Comparison of ENCODE assay signal across 24 mouse cellular contexts in the genomic region with DNA sequence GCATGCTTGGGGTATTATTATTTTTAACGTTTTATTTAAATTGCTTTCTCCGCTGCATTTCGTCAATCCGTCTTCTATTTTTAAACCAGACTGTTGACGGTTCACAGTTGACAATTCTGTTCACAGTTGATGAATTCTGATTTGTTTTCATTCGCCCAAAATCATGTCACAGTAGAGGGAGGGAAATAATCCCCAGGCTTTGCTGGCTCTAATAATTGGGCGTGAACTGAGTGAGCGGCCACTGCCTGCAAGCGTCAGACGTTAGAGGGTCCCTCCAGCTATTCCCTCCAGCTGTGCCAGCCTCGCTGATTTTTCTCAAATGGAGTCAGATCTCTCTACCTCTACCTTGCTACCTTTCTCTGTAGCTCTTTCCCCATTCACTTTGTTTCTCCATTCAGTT.
DNase-seq lines count a peak whose midpoint lies in the region; ATAC-seq and TF ChIP-seq lines count a peak whose summit lies in the region.
"Had no signal": no experiment of that assay in that cellular context is flagged by ENCODE, and none has a peak within 500 bp of the region (broad histone marks: within the 10 kb centered on the region; RNA-seq: fewer than 3 reads in every experiment).

No protein-coding gene starts in this region.

- no peaks in the 10 kb centered on the region for H3K27me3 ChIP-seq in forebrain, postnatal 0 days (ENCODE audit: insufficient read depth, low read length)
- H3K27me3 ChIP-seq in forebrain, embryonic 10.5 days (ENCODE audit: poor library complexity, severe bottlenecking) = 0 out of 2 replicates have a peak, but pooled peaks cover 5% of the 10 kb centered on the region
- H3K27me3 ChIP-seq in midbrain, embryonic 14.5 days (ENCODE audit: control insufficient read depth, insufficient read depth, low read length) = no peaks in the 10 kb centered on the region
- H3K27me3 ChIP-seq in midbrain, embryonic 10.5 days (ENCODE audit: low read depth, poor library complexity, severe bottlenecking) = no peaks in the 10 kb centered on the region
- H3K27me3 ChIP-seq in midbrain, embryonic 15.5 days (replicated peaks) = no peaks in the 10 kb centered on the region
- no peaks in the 10 kb centered on the region for H3K27me3 ChIP-seq in neural tube, embryonic 15.5 days (replicated peaks)
- no peaks in the 10 kb centered on the region; the same call in none of the 2 replicates for H3K27me3 ChIP-seq in heart, embryonic 12.5 days (replicated peaks)
- H3K27me3 ChIP-seq: CH12.LX; embryonic facial prominence, embryonic 15.5 days; Patski had no signal

- DNase-seq in forebrain, postnatal 0 days = no peak
- DNase-seq in forebrain, embryonic 10.5 days (ENCODE audit: extremely low spot score, low spot score) = no peak
- peak; percentile 52 for DNase-seq in midbrain, embryonic 14.5 days
- no peak for DNase-seq in midbrain, embryonic 10.5 days (ENCODE audit: low spot score)
- DNase-seq: adrenal gland, postnatal 25 days; cerebellum, adult 11 months; cerebellum, adult 8-10 months; cerebellum, postnatal 14 days; embryo, embryonic 11 days; gastrocnemius, postnatal 10 days; heart, adult 18-20 months; heart, postnatal 14 days had no signal

- ATAC-seq in forebrain, postnatal 0 days = peak; percentile 34; the same call in 1 of the 2 replicates
- ATAC-seq in midbrain, embryonic 14.5 days (ENCODE audit: low FRiP score, low TSS enrichment) = no peak
- no peak for ATAC-seq in midbrain, embryonic 15.5 days (replicated peaks)
- no peak for ATAC-seq in neural tube, embryonic 15.5 days (ENCODE audit: low FRiP score)
- ATAC-seq in heart, embryonic 12.5 days (ENCODE audit: insufficient number of reproducible peaks, low FRiP score) = no peak
- ATAC-seq: activated CD4-positive, CD25-positive, alpha-beta regulatory T cell, adult 4 months; hindbrain, postnatal 0 days; Patski had no signal

- TF ChIP-seq CTCF in forebrain, postnatal 0 days (IDR thresholded peaks at IDR 0.05; ENCODE audit: low read depth) = no peak

- H3K9ac ChIP-seq in forebrain, postnatal 0 days = no peak overlapping the region; the same call in 1 of the 2 replicates
- no peak overlapping the region for H3K9ac ChIP-seq in midbrain, embryonic 14.5 days (replicated peaks; ENCODE audit: low read length)
- H3K9ac ChIP-seq in midbrain, embryonic 15.5 days = 0 out of 2 replicates have a peak overlapping the region, but pooled peaks have one; percentile 5
- no peak overlapping the region for H3K9ac ChIP-seq in neural tube, embryonic 15.5 days (replicated peaks)
- H3K9ac ChIP-seq in heart, embryonic 12.5 days = no peak overlapping the region
- H3K9ac ChIP-seq: embryonic facial prominence, embryonic 15.5 days; forebrain, embryonic 12.5 days; heart, embryonic 15.5 days had no signal

- no peaks in the 10 kb centered on the region for H3K9me3 ChIP-seq in forebrain, postnatal 0 days (ENCODE audit: low read length)
- H3K9me3 ChIP-seq in forebrain, embryonic 10.5 days = no peaks in the 10 kb centered on the region
- H3K9me3 ChIP-seq in midbrain, embryonic 14.5 days (ENCODE audit: control insufficient read depth, low read length) = no peaks in the 10 kb centered on the region
- no peaks in the 10 kb centered on the region for H3K9me3 ChIP-seq in midbrain, embryonic 10.5 days (replicated peaks)
- H3K9me3 ChIP-seq in midbrain, embryonic 15.5 days = no peaks in the 10 kb centered on the region
- H3K9me3 ChIP-seq in neural tube, embryonic 15.5 days (replicated peaks) = no peaks in the 10 kb centered on the region
- H3K9me3 ChIP-seq in heart, embryonic 12.5 days (replicated peaks) = 0 out of 2 replicates have a peak, but pooled peaks cover 6% of the 10 kb centered on the region
- H3K9me3 ChIP-seq: embryonic facial prominence, embryonic 15.5 days; forebrain, embryonic 12.5 days; heart, embryonic 10.5 days; heart, embryonic 15.5 days had no signal

- WGBS in forebrain, postnatal 0 days = 19% methylated on average over 11 of the region's 11 CpGs
- 72% methylated on average over 11 of the region's 11 CpGs for WGBS in forebrain, embryonic 10.5 days
- 16% methylated on average over 11 of the region's 11 CpGs for WGBS in midbrain, embryonic 14.5 days
- 71% methylated on average over 11 of the region's 11 CpGs for WGBS in midbrain, embryonic 10.5 days
- WGBS in midbrain, embryonic 15.5 days = 28% methylated on average over 11 of the region's 11 CpGs
- 48% methylated on average over 11 of the region's 11 CpGs for WGBS in neural tube, embryonic 15.5 days
- WGBS in heart, embryonic 12.5 days = 55% methylated on average over 11 of the region's 11 CpGs

- H3K4me3 ChIP-seq in forebrain, postnatal 0 days (ENCODE audit: low read depth, low read length) = no peak overlapping the region
- H3K4me3 ChIP-seq in forebrain, embryonic 10.5 days = no peak overlapping the region
- no peak overlapping the region for H3K4me3 ChIP-seq in midbrain, embryonic 14.5 days (replicated peaks; ENCODE audit: low read depth, low read length)
- no peak overlapping the region for H3K4me3 ChIP-seq in midbrain, embryonic 10.5 days
- H3K4me3 ChIP-seq in midbrain, embryonic 15.5 days = no peak overlapping the region
- no peak overlapping the region for H3K4me3 ChIP-seq in neural tube, embryonic 15.5 days (replicated peaks)
- no peak overlapping the region for H3K4me3 ChIP-seq in heart, embryonic 12.5 days
- H3K4me3 ChIP-seq: embryonic facial prominence, embryonic 15.5 days; erythroblast, embryonic 14.5 days; forebrain, embryonic 12.5 days; heart, embryonic 10.5 days; heart, embryonic 15.5 days had no signal

- no peaks in the 10 kb centered on the region for H3K4me1 ChIP-seq in forebrain, postnatal 0 days (ENCODE audit: insufficient read depth)
- H3K4me1 ChIP-seq in forebrain, embryonic 10.5 days = peaks cover 12% of the 10 kb centered on the region
- H3K4me1 ChIP-seq in midbrain, embryonic 14.5 days (ENCODE audit: control insufficient read depth, insufficient read depth, low read length) = peaks cover 15% of the 10 kb centered on the region
- peaks cover 5% of the 10 kb centered on the region; the same call in 1 of the 2 replicates for H3K4me1 ChIP-seq in midbrain, embryonic 10.5 days
- peaks cover 14% of the 10 kb centered on the region for H3K4me1 ChIP-seq in midbrain, embryonic 15.5 days
- peaks cover 24% of the 10 kb centered on the region for H3K4me1 ChIP-seq in neural tube, embryonic 15.5 days
- peaks cover 11% of the 10 kb centered on the region; the same call in 1 of the 2 replicates for H3K4me1 ChIP-seq in heart, embryonic 12.5 days (replicated peaks)
- H3K4me1 ChIP-seq: embryonic facial prominence, embryonic 15.5 days; heart, embryonic 15.5 days had no signal

- H3K4me2 ChIP-seq in forebrain, postnatal 0 days (ENCODE audit: low read depth) = no peak overlapping the region
- peak overlapping the region; percentile 12 for H3K4me2 ChIP-seq in midbrain, embryonic 14.5 days (ENCODE audit: low read length)
- H3K4me2 ChIP-seq in midbrain, embryonic 15.5 days = peak overlapping the region; percentile 4; the same call in 1 of the 2 replicates
- H3K4me2 ChIP-seq in neural tube, embryonic 15.5 days = no peak overlapping the region
- no peak overlapping the region for H3K4me2 ChIP-seq in heart, embryonic 12.5 days
- H3K4me2 ChIP-seq: embryonic facial prominence, embryonic 15.5 days; forebrain, embryonic 12.5 days; heart, embryonic 15.5 days had no signal

- H3K27ac ChIP-seq in forebrain, postnatal 0 days (ENCODE audit: low read depth, low read length) = no peak overlapping the region
- H3K27ac ChIP-seq in forebrain, embryonic 10.5 days = no peak overlapping the region
- peak overlapping the region; percentile 41 for H3K27ac ChIP-seq in midbrain, embryonic 14.5 days (replicated peaks; ENCODE audit: low read depth, low read length)
- H3K27ac ChIP-seq in midbrain, embryonic 10.5 days (replicated peaks) = no peak overlapping the region
- H3K27ac ChIP-seq in midbrain, embryonic 15.5 days = no peak overlapping the region
- H3K27ac ChIP-seq in neural tube, embryonic 15.5 days (replicated peaks) = peak overlapping the region; percentile 28; the same call in 1 of the 2 replicates
- no peak overlapping the region for H3K27ac ChIP-seq in heart, embryonic 12.5 days (ENCODE audit: poor library complexity, severe bottlenecking)
- H3K27ac ChIP-seq: embryonic facial prominence, embryonic 15.5 days; forebrain, embryonic 12.5 days; heart, embryonic 10.5 days; heart, embryonic 15.5 days; hindbrain, postnatal 0 days had no signal

- no peaks in the 10 kb centered on the region for H3K36me3 ChIP-seq in forebrain, postnatal 0 days (ENCODE audit: insufficient read depth)
- H3K36me3 ChIP-seq in forebrain, embryonic 10.5 days (replicated peaks) = no peaks in the 10 kb centered on the region
- H3K36me3 ChIP-seq in midbrain, embryonic 14.5 days (ENCODE audit: control insufficient read depth, insufficient read depth, low read length) = no peaks in the 10 kb centered on the region
- H3K36me3 ChIP-seq in midbrain, embryonic 10.5 days = no peaks in the 10 kb centered on the region
- H3K36me3 ChIP-seq in midbrain, embryonic 15.5 days (replicated peaks) = no peaks in the 10 kb centered on the region
- H3K36me3 ChIP-seq in neural tube, embryonic 15.5 days = no peaks in the 10 kb centered on the region
- no peaks in the 10 kb centered on the region for H3K36me3 ChIP-seq in heart, embryonic 12.5 days
- H3K36me3 ChIP-seq: embryonic facial prominence, embryonic 15.5 days; forebrain, embryonic 12.5 days; heart, embryonic 10.5 days; heart, embryonic 15.5 days had no signal

Comparison
In these comparisons a context has a peak if more than half of its experiments do, and no peak if none do; other contexts are left out.
1. H3K27ac ChIP-seq: peak in midbrain, embryonic 14.5 days (single experiment) and neural tube, embryonic 15.5 days (single experiment); none in forebrain, postnatal 0 days (single experiment), forebrain, embryonic 10.5 days (single experiment), midbrain, embryonic 10.5 days (single experiment), midbrain, embryonic 15.5 days (single experiment) and heart, embryonic 12.5 days (single experiment).
2. H3K4me2 ChIP-seq: peak in midbrain, embryonic 14.5 days (single experiment) and midbrain, embryonic 15.5 days (single experiment); none in forebrain, postnatal 0 days (single experiment), neural tube, embryonic 15.5 days (single experiment) and heart, embryonic 12.5 days (single experiment).